Mouse (Mus musculus): ENCODE measurements around the gene Fam90a1b. TPM values are rescaled to one million over a fixed set of nuclear protein-coding genes. Genes with fewer than 3 reads are reported as not detected.

Fam90a1b gene
- polyA plus RNA-seq (2015; fragmentation: Illumina TruSeq; extraction: RNeasy Lipid Tissue Mini Kit (QIAGEN cat#74804); ENCODE audit: low read depth, low replicate concordance) = not detected

DNA sequence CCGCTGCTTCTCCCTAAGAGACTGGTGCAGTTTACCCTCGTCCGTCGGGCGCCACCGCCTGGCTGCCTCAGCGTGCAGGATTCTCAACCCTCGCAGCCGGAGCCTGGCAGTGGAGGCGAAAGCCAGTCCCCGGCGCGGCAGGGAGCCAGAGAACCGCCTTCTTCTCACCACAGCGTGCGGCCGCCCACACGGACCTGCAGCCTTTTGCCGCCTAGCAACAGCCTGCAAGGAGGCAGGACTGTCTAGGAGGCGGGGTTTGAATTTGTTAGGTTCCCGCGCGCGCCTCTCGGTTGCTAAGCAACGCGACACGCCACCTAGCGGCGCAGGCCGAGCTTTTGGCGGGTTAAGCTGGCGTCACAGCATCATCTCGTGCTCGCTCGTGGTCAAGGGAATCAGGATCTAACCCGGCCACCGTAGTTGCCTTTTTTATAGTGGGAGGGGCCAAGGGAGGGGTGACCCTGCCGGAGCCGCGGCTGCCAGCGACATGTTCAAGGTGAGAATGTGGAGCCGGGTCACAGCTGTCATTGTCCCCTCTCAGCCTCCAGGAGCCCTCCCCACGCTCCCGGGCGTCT is at the start of gene Fam90a1b, which contains the start of gene Apoo:
TSS of gene Fam90a1b (minus strand) at position 108 of the 572 bp plus-strand sequence.
TSS of gene Apoo (plus strand) at position 448 of the 572 bp plus-strand sequence.

Other genes with a start within 250 kb of the Fam90a1b start
- gene Zfx, start 243.1 kb downstream of the Fam90a1b start, polyA plus RNA-seq (2015; fragmentation: Illumina TruSeq; extraction: RNeasy Lipid Tissue Mini Kit (QIAGEN cat#74804); ENCODE audit: low read depth, low replicate concordance) = 12.9 TPM
- 91.6 TPM for gene Eif2s3x, start 153.9 kb downstream of the Fam90a1b start, polyA plus RNA-seq (2015; fragmentation: Illumina TruSeq; extraction: RNeasy Lipid Tissue Mini Kit (QIAGEN cat#74804); ENCODE audit: low read depth, low replicate concordance)
- 9.4 TPM for gene Klhl15, start 132.2 kb downstream of the Fam90a1b start, polyA plus RNA-seq (2015; fragmentation: Illumina TruSeq; extraction: RNeasy Lipid Tissue Mini Kit (QIAGEN cat#74804); ENCODE audit: low read depth, low replicate concordance)
- 134 TPM for gene Apoo, start 340 bp upstream of the Fam90a1b start, polyA plus RNA-seq (2015; fragmentation: Illumina TruSeq; extraction: RNeasy Lipid Tissue Mini Kit (QIAGEN cat#74804); ENCODE audit: low read depth, low replicate concordance)
- gene Maged1, start 175.4 kb upstream of the Fam90a1b start, polyA plus RNA-seq (2015; fragmentation: Illumina TruSeq; extraction: RNeasy Lipid Tissue Mini Kit (QIAGEN cat#74804); ENCODE audit: low read depth, low replicate concordance) = 419 TPM

All from brain, adult 10 weeks (tissue).